Mouse (Mus musculus) right cerebral cortex, postnatal 10 days (tissue): Measurements from ENCODE around the gene Gm49325.

Source experiments
- DNase-seq, 2 experiments: peaks; one replicate each; pipeline ENCODE4 v3.0.0; 2021; ENCODE audit warnings: low spot score in 2 of 2

Gene Gm49325

GRCm38 (mm10) chr10:77605908-77606826, at the start of gene Gm49325, which contains the start of gene Sumo3:
TSS of gene Gm49325 (plus strand) at chr10:77606197.
TSS of gene Sumo3 (plus strand) at chr10:77606097.
- peak; percentile 94 for DNase-seq

- DNase-seq: no peak
These were observed 49.4 kb upstream of the Gm49325 start for GRCm38 (mm10) chr10:77556631-77557030.

GRCm38 (mm10) chr10:77557641-77558040, 48.4 kb upstream of the Gm49325 start:
- DNase-seq: no peak

- no peak for DNase-seq
These were observed 45.9 kb upstream of the Gm49325 start for GRCm38 (mm10) chr10:77560090-77560489.

- DNase-seq: no peak
These were observed 45.2 kb upstream of the Gm49325 start for GRCm38 (mm10) chr10:77560830-77561229.

- no peak for DNase-seq
These were observed 44.5 kb upstream of the Gm49325 start for GRCm38 (mm10) chr10:77561508-77561907.

- DNase-seq: no peak
These were observed 41.0 kb upstream of the Gm49325 start for GRCm38 (mm10) chr10:77565005-77565404.

GRCm38 (mm10) chr10:77566651-77567050, 39.3 kb upstream of the Gm49325 start:
- peak in 1 of 2 experiments; percentile 77 for DNase-seq

- DNase-seq: no peak
These were observed 36.5 kb upstream of the Gm49325 start for GRCm38 (mm10) chr10:77569481-77569880.

GRCm38 (mm10) chr10:77569973-77570658, 35.9 kb upstream of the Gm49325 start:
- no peak for DNase-seq

GRCm38 (mm10) chr10:77572225-77572624, 33.8 kb upstream of the Gm49325 start:
- no peak for DNase-seq

GRCm38 (mm10) chr10:77573162-77573561, 32.8 kb upstream of the Gm49325 start:
- no peak for DNase-seq

GRCm38 (mm10) chr10:77580027-77580920, 25.7 kb upstream of the Gm49325 start:
- no peak for DNase-seq

- no peak for DNase-seq
These were observed 25.0 kb upstream of the Gm49325 start for GRCm38 (mm10) chr10:77581023-77581407.

- peak; percentile 97 for DNase-seq
These were observed 24.4 kb upstream of the Gm49325 start, which contains the start of gene Pttg1ip for GRCm38 (mm10) chr10:77581408-77582284. TSS of gene Pttg1ip (plus strand) at chr10:77581720.

- DNase-seq: no peak
These were observed 23.7 kb upstream of the Gm49325 start for GRCm38 (mm10) chr10:77582285-77582618.

GRCm38 (mm10) chr10:77583795-77584422, 22.1 kb upstream of the Gm49325 start:
- DNase-seq: no peak

GRCm38 (mm10) chr10:77586637-77587036, 19.4 kb upstream of the Gm49325 start:
- DNase-seq: no peak

- DNase-seq: no peak
These were observed 18.8 kb upstream of the Gm49325 start for GRCm38 (mm10) chr10:77587091-77587775.

GRCm38 (mm10) chr10:77588036-77588435, 18.0 kb upstream of the Gm49325 start:
- DNase-seq: no peak
